Mouse (Mus musculus) thymus, postnatal 36 days (tissue): ENCODE data around the gene Endou.

Experiments used
- DNase-seq, 2 experiments: peaks; one replicate each; pipeline ENCODE4 v3.0.0; 2022; ENCODE audit warnings: mixed read lengths in 2 of 2

Endou gene

DNA sequence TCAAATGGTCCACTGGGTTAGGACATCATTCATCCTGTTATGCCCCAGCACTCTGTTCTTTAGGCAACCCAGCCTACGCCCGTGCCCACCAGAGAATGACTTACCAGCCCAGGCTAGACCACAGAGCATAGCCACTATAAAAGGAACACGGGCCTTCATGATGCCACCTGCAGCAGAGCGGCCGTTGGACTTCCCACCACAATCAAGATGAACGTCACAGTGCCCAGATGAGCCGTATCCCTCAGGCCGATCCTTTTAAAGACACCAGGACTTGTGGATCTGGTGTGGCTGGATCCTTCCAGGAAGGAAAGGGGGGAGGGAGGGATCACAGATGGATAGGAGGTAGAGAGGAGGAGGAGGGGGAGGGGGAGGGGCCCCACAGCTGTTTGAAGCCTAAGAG, at the start of gene Endou:
TSS of gene Endou (minus strand) at position 229 of the 400 bp plus-strand sequence.
- peak; percentile 71 to 83 for DNase-seq

DNA sequence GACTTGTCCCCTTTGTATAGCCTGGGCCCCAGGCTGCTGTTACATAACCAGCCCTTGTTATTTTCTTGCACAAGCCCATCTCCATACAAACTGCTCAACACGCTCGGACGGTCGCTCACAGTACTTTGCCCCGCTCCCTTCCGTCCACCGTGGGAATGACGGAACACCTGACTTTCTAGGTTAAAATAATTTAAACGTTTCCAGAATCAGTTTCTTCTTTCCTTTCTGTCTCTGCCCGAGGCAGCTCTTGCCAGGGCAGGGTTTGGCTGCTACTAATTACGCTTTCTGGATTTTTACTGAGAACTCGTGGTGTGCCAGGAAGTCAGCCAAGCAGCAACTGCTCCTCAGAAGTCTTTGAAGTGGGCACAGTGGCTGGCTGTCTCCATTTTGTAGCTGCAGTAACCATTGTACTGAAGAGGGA, 49.5 kb upstream of the Endou start:
- DNase-seq, result peak; percentile 37 to 52

DNA sequence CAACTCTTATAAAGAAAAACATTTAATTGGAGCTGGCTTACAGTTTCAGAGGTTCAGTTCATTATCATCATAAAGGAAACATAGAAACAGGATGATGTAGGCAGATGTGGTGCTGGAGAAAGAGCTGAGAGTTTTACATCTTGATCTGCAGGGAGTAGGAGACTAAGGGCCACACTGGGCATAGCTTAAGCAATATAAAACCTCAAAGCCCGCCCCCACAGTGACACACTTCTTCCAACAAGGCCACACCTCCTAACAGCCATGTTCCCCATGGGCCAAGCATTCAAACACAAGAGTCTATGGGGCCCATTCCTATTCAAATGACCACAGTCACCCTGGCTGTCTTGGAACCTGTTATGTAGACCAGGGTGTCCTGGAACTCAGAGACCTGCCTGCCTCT, 48.4 kb upstream of the Endou start:
- no peak for DNase-seq

DNA sequence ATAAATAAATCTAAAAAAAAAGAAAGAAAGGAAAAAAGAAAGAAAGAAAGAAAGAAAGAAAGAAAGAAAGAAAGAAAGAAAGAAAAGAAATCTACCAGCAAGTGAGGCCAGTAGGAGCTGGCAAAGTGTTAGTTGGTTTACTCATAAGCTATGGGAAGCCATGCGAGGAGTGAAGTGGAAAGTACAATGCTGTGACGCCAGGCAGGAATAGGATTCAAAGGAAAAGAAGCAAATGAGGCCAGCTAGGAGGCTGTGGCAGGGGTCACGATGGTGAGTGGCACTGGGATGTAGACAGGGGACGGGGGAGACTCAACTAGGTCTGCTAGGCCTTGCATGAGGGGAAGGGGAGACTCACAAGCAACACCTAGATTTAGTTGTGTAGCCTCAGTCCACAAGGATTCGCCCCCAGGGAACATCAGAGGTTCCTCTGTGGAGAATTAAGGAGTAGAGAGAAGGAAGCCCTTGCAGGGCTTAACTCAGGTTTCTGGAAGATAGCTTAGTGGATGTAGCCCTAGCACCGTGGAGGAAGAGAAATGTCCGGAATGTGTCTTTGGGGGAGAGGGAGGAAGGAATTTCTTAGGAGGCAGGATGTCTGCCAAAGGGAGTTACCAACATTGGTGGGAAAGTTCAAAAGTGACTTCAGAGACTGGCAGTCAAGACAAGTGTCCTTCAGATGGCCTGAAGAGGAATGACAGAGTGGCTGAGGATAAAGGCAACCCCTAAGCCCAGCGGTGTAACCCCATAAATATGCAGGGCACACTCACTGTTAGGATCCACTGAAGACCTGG, 47.4 kb upstream of the Endou start, which contains the start of gene Slc48a1:
TSS of gene Slc48a1 (plus strand) at position 210 of the 788 bp plus-strand sequence.
- DNase-seq, result no peak

DNA sequence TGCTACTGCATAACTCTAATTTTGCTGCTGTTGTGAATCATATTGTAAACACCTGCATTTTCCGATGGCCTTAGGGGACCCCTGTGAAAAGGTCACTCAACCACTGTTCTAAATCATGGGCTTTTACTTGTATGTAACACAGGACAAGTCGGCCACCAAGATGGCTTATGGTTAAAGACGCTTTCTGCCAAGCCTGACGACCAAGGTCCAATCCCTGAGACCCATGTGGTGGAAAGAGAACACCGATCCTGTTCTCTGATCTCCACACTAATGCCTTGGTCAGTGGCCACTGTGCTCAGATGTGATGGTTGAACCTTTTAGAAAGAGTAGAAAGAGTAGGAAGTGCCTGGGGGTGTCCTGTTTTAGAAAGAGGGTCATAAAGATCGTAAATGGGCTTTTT, 45.8 kb upstream of the Endou start:
- DNase-seq, result no peak

DNA sequence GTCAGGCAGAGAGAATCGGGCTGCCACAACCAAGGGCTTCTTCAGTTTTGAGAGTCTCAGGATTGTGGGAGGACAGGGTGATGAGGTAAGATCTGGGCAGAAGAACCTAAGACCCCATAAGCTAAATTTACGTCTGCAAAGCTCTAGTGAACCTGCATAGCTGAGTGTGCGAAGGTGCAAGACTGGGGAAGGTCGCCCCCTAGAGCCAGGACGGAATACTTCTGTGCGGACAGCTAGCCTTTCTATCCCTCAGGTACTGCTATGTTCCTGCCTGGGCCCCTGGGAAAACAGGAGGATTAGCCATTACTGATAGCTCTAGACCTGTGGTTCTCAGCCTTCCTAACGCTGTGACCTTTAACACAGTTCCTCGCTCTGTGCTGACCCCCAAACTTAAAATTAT, 45.4 kb upstream of the Endou start:
- peak; percentile 80 to 85 for DNase-seq

DNA sequence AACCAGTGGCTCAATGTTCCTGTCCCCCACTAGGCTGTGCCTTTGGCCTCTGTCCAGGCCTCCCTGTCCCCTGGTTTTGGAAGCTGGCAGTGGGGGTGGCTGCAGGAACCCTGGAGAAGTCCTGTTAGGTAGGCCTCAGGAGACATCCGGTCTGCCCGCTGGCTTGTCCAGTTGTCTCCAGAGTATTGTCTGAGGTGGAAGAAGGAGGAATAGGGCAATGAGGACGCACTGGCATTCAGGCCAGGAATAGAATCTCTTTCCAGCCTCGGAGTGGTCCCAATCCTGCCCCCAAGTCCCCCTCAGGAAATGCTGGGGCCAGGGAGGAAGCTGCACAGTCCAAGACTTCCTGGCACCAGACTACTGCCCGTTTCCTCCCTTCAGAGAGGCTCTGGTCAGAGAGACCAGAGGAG, 42.8 kb upstream of the Endou start:
- no peak for DNase-seq

DNA sequence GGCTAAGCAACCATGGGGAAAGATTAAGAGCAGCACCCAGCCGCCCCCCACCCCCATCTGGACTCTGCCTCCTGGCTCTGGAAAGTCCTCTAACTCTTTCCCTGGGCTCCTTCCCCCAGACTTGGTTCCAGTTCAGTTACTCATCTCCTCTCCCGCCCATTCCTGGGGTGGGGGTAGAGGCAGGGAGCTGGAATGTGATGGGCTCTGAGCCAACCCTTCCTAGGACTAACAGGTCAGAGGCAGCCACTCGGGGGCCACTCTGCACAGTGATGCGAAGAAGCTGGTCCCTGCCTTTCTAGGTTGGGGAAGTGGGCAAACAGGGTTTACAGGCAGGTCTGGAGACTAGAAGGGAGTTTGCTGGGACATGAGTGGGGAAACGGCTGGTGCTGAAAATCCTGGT, 42.0 kb upstream of the Endou start:
- no peak for DNase-seq

DNA sequence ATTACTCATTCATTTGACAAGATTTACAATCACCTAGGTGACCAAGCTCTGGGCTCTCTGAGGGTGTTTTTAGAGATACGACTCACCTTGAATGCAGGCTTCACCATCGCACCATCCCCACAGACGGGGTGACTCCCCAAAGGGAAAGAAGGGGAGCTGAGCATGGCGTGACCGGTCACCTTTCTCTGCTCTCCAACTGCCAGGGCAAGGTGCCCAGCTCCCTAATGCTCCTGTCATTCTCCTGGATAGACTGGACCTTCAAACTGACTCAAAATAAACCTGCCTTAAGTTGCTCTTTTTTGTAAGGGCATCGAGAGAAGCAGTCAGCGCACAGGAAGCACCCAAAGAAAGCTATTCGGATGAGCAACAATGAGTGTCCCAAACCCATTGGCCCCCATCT, 39.1 kb upstream of the Endou start:
- no peak for DNase-seq

DNA sequence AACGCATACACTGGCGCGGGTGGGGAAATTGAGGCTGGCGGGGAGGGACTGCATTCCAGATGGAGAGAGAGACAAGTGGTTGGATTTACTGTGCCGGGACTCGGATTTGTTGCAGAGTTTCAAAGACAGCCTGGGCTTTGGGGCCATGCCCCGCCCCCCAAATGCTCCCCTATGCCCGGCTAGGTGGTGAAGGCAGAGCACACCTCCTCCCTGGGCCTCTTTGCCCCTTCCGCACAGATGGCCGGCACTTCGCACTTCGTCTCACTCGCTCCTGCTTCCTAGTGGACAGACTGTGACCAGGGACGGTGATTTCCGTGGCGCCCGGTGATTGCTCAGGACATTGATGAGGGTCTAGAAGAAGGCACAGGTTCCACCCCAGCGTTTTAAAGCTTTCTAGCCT, 37.1 kb upstream of the Endou start:
- DNase-seq, result no peak

DNA sequence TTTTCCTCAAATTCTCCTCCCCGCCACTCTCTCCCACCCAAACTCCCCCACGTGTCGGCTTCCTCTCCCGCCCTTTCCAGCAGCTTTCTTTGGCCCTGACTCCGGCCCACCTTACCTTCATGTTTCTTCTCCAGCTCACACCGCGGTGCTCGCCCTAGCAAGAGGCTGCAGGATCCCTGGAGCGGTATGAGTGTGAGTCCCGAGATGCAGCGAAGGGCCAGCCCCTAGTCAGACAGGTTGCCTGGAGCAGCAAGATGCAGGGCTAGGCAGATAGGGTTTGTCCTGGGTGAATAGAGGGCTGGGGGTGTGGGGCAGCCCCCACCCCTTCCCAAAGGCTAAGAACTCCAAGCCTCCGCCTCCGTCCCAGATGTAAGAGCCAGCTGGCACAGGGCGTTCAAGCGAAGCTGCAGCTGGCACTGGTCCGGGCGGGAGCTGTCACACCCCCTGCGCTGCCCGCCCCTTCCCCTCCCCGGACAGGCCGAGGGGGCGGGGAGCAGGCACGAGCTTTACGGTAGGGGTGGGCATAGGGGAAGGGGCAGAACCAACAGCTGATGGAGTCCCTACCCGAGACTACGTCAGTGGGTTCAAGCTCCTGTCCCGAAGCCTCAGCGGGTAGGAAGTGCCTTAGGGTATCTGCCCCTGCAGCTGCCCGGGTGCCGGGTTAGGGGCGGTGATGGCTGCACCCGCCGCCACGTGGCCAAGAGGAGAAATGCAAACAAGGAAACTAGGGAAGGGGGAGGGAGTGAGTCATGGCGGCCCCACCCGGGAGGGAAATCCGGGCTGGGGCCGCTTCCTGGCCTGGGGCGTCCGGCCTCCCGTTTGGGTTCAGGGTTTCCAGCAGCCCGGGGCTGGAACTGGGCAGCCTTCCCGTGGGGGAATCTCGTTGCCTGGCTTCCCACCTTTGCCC, 36.4 kb upstream of the Endou start, which contains the start of gene Rapgef3:
TSS of gene Rapgef3 (minus strand) at position 693 of the 907 bp plus-strand sequence.
- peak; percentile 90 to 92 for DNase-seq

DNA sequence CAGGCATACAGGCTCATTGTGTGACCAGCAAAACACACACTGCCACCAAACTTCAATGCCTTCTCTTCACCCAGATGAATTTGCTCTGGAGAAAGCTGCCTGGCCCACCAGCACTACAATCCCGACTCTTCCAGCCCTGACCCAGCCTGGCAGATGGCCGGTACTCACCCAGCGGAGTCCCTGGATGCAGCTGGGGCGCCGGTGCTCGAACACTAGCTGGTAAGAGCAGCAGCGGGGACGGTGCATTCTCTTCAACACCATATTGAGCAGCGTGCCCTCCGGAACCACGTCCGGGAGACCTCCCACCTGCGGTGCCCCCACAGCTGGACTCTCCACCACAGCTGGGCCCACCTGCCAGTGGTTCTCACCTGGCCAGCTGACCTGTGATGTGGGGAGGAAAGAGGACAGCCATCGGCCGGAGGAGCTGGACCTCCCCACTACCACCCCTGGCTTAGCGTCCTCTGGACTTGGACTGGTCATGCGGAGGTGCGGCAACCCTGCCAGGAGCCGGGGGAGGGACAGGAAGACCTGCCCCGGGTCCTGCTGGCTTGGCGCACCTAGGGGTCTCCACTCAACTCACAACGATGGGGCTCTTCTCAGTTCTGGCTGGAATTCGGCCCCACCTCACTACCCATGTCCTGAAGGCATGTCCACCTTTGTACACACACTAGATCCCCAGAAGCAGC, 35.6 kb upstream of the Endou start:
- peak in 1 of 2 experiments; percentile 52 for DNase-seq

DNA sequence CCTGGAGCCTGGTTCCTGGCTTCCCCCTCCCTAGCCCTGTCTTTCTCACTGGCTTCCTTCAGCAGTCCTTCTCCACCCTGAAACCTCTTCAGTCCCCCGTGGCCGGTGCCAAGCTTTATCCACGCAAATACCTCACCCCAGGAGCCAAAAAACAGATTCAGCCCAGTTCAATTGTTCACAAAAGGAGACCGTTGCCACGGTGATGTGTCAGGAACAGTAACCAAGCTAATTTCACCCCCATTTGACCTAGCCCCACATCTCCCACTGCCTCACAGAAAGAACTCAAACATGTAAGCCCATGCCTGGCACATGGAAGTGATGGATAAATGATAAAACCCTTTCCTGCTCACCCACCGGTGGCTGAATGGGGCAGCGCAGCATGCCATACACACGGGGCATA, 35.1 kb upstream of the Endou start:
- DNase-seq, result no peak

DNA sequence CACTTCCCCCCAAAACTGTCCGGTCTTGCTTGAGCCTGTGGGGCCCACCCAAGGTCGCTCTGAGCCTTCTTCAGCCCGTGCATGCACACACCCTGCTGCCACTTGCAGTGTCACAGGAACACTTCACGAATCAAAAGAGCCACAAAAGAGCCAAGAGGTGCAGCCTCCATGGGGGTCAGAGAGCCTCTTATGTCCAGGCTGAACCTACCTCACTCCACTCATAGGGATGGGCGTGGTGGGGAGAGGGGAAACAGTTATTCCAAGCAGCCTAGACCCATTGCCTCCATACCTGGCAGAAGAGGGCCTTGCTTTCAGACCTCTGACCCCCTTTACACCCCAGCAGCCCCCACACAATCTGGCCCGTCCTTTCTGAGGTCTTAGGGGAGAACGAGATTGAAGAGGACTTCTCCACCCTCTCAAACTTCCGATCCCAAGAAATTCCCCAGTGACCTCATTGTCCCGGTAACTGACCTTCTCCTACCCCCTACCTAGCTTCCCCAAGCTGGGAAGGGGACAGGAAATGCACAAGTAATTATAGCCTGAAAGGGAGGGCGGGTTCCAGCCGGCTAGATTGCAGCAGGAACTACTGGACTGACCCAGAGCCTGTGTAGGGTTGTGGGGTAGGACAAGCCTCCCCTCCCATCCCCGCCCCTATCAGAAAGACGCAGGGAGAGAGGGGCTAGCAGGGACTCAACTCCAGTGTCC, 34.1 kb upstream of the Endou start:
- DNase-seq, result no peak

DNA sequence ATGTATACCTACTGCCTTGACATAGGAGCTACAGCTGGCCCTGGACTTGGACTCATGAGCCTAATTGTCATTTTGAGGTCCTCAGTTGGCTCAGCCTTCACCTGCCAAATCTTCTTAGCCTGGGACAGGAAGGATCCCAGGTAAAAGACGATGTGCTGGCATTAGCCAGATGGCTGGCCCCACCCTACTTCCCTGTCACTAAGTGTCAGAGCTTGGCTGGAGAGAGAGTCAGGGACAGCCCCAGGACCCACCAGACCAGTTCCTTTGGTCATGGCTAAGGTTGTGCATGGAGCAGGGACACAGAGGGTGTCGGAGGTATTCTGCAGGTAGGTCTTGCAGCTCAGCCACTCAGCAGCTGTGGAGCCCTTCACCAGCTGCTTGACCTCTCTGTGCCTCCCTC, 33.4 kb upstream of the Endou start:
- no peak for DNase-seq

DNA sequence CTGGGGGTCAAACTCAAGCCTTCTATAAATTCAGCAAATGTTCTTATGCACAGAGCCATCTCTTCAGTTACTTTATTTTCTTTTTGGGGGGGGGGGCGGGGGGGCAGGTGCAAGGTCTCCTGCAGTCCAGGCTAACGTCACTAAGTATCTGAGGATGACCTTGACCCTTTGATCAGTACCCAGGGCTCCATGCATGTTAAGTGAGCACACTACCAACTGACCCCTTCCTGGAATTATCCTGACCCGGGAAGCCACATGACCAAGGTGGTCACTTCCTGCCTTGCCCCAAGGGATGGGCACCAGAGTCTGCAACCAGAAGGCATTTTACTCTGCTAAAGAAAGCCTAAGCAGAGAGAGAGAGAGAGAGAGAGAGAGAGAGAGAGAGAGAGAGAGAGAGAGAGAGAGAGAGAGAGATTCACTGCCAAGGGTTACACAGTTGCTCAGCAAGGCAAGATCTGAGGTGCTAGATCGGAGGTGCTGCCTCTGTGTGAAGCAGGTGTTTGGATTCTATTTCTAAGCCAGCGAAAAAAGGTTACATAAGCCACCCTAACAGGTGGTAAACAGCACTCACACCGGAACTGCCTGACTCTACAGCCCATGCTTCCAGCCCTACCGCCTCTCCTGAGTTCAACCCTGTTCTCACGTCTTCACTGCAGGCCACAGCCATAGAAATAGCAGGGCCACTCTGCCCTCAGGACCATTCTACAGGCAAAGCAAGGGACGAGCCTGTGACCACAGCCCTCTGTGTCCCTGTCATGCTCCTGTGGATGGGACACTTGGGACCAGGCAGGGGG, 32.3 kb upstream of the Endou start:
- DNase-seq, result peak in 1 of 2 experiments; percentile 40

DNA sequence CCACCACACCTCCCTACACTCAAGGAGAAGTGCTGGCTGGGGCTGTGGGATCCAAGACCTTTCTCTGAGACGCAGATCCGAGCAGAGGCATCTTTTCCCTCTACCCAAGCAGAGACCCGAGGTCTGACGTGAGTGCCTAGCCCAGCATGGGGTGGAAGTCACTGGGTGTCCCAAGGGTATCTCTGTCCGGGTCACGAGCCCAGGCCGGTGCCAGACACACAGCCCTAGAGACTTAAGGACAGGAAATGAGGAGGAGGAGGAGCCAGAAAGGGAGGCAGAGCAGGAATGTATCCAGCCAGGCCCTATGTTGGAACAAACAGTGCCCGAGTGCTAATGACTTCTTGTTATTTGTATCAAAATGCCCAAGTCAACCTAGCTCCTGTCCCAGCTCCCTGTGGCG, 31.6 kb upstream of the Endou start:
- DNase-seq, result no peak

DNA sequence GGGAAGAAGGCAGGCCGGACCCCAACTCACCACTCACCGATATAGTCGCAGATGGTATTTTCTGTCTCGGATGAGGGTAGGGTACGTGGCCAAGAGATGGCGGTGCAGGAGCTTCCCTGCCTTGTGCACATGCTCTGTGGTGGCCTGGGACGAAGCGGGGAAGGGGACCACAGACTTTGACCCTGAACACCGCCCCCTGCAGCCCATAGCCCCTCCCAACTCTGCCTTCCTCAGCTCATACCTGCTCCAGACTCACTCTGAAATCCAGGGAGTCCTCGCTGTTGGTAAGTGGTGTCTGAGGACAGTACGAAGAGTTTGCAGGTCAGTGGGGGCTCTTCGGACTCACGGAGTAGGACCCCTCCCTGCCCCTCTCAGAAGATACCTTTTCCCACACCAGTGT, 30.3 kb upstream of the Endou start:
- DNase-seq, result no peak

DNA sequence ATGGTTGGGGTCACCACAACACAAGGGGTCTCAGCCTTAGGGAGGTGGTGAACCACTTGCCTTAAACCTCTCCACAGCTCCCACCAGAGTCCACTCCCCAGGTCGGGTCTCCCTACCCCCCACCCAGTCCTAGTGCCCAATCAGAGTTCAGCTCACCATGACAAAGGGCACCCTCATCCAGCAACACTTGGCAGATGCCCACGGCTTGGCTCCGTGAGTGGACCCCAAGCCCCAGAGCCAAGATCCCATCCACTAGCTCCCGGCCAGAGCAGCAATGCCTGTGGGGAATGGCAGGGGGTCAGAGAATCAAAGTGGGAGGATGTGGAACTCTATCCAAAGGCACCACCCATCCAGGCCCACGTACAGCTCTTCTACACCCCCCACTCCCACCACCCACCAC, 29.8 kb upstream of the Endou start:
- DNase-seq, result no peak

DNA sequence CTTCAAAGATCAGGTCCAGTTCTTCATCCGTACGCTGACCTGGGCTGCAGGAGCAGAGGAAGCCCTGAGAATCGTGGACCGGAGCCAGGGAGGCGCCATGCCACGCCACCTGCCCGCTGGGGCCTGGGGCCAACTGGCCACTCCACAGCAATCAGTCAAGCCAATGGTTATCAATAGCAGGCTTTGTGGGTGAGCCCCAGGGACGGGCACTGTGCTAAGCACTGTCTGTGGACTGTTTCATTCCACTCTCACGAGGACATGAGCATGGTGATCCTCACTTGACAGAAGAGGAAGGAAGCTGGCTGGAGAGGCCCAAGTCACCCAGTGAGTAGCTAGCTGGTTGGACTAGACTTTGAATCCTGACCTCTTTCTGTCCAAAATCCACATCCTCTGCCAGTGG, 28.9 kb upstream of the Endou start:
- no peak for DNase-seq

DNA sequence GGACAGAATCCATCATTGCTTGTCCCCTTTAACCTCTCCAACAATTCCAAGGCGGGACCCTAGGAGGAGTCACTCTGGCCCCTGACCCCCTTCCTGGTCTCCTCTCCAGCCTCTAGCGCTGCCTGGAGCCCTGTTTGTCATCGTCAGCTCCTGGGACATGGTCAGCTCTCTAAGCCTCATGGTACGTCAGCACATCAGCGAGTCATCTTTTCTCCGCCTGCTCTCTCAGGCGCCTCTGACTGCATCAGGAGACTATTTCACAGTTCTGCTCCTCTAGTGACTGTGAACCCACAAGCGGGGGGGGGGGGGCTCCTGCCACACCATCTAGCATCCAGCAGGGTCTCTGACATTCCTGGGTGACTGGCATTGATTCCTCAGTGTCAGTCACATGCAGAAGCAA, 24.2 kb upstream of the Endou start:
- no peak for DNase-seq

DNA sequence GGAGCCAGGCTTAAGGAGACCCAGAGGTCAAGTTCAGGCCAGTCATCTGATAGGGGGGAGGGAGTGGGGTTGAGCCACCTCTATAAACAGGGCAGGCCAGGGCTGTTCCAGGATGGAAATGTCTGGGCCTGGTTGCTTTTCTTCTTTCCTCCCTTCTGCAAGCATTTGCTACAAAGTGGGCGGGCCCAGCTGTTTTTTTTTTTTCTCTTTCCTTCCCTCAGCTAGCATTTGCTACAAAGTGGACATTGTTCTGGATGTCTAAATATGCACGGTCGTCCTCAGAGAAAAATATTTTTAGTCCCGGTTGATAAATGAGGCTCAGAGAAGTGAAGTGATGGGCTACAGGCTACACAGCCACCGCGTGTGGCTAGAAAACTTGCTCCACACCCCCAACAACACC, 23.3 kb upstream of the Endou start:
- no peak for DNase-seq
